Mouse (Mus musculus): ENCODE results near the gene Ubtd2. TPM values are rescaled to one million over a fixed set of nuclear protein-coding genes. Genes with fewer than 3 reads are reported as not detected.
A peak's percentile ranks its signal among the peaks of the same experiment; 100 is the strongest.

Gene Ubtd2
- total RNA-seq, 4 experiments from 2014 or later = 3.0 to 4.4 (median 3.7) TPM

GRCm38 (mm10) chr11:32545605-32546004 lies 90.4 kb downstream of the Ubtd2 start:
- DNase-seq (ENCODE audit: low spot score) = no peak

DNA sequence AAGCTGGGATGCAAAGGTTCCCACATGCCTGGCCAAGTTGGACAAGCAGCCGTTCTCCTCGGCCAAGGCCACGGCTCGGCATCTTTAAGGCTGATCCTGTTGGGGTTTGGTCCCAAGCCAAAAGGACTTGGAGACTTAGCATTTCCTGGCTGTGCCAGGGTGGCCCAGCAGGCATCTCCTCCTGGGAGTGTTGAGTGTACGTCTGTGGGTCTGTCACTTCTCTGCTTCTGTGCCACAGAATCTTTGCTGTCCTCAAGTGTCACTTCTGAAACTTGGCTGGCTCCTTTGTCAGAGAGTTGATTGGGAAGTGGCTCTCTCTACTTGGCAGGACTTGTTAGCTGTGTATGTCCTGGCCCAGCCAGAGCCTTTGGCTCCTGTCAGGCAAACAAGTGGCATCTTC lies 91.3 kb downstream of the Ubtd2 start:
- DNase-seq (ENCODE audit: low spot score) = no peak

GRCm38 (mm10) chr11:32547391-32547947 lies 92.3 kb downstream of the Ubtd2 start:
- DNase-seq (ENCODE audit: low spot score) = no peak

DNA sequence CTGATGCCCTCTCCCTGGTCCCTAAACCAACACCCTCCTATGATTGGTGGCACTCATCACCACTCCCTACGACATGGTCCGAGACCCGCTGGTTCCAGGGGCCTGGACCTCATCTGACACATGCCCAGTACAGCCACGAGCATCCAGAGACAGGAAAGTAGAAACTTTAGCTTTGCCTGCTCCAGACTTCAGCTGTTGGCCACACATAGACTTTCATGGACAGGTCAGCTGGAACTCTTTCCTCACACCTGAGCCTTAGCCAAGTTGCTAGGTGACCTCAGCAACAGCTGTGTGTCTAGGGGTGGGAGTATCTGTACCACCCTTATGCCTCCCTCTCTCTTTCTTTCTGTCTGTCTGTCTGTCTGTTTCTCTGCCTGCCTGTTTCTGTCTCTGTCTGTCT lies 93.1 kb downstream of the Ubtd2 start:
- no peak for DNase-seq (ENCODE audit: low spot score)

DNA sequence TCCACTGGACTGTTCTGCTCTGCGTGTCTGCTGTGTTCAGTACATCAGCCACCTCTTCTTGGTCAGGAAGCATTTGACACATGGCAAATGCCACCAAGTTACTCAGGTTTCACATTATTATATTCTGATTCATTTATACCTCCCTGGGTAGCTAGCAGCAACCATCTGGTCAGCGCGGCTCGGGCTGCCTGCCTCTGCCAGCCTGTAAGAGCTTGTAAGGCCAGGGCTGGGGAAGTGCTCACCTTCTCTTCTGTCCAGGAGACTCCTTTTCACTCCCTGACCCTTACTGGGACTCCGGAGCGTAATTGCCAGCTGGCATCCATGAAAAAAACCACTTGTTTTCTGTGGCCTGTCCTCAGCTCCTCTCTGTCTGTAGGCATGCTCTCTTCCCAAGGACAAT lies 94.1 kb downstream of the Ubtd2 start:
- DNase-seq (ENCODE audit: low spot score) = no peak

- peak; percentile 85 for DNase-seq (ENCODE audit: low spot score)
Observed at GRCm38 (mm10) chr11:32550102-32550501, 94.9 kb downstream of the Ubtd2 start.

GRCm38 (mm10) chr11:32551056-32551455 lies 95.9 kb downstream of the Ubtd2 start:
- DNase-seq (ENCODE audit: low spot score) = no peak

DNA sequence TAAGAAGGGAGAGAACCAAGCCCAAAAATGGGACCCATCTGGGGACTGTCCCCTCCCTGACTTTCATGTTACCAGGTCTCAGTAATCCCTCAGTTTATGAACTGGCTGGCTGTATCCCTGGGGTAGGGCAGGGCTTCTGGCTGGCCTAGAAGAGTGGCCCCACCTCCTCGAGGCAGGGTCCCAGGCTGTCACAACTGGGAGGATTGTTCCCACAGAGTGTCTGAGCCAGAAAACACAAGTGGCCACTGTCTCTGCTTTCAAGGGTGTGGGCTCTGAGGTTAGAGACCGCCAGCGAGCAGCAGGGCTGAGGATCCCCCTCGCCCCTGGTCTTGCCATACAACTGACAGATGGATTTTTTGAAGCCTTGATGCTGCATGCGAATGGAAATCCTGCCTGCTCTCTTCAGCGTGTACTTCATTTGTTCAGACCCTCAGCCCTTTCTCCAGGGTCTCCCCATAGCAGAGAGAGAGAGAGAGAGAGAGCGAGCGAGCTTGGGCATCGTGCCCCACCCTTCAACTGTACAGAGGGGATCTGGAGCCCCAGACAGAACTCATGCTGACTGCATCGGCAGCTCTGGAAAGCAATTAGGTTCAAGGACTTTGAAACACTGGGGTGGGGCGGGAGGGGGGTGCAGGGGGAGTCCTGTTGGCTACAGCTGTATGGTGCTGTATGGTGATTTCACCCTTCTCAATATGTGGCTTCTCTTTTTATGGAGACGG lies 96.6 kb downstream of the Ubtd2 start:
- DNase-seq (ENCODE audit: low spot score) = no peak

DNA sequence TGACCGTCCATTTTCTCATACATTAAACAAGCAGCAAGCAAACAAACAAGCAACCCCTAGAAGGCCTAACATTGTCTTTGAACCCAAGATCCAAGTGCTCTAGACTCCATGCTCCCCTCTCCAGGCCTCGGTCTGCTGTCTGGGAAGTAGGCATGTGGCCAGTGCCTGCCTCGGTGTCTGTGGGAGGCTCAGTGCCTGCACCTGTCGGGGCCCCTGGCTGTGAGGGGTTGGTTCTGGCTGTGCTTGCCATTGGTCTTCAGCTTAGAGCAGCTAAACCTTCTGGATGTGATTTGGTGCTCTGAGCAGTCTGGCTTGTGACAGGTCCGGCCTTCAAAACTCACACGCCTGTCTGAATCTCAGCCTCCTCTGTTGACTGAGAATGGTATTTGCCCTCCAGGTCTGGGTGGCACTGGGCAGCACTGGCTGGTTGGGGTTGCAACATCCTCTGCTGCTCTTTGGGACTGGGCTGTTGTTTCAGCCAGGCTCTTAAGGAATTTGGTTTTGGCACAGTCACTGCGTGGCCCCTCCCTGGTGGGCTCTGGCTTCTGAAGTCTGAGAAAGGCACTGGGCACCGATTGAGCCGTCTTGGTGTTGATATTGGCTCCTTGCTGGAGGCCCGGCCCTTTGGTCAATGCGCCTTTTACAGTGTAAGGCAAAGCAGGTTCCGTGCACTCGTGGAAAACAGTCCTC lies 97.4 kb downstream of the Ubtd2 start:
- DNase-seq (ENCODE audit: low spot score) = no peak

GRCm38 (mm10) chr11:32553311-32554140 lies 98.4 kb downstream of the Ubtd2 start:
- DNase-seq (ENCODE audit: low spot score) = no peak

- no peak for DNase-seq (ENCODE audit: low spot score)
Observed at GRCm38 (mm10) chr11:32554141-32555091, 99.2 kb downstream of the Ubtd2 start.

DNA sequence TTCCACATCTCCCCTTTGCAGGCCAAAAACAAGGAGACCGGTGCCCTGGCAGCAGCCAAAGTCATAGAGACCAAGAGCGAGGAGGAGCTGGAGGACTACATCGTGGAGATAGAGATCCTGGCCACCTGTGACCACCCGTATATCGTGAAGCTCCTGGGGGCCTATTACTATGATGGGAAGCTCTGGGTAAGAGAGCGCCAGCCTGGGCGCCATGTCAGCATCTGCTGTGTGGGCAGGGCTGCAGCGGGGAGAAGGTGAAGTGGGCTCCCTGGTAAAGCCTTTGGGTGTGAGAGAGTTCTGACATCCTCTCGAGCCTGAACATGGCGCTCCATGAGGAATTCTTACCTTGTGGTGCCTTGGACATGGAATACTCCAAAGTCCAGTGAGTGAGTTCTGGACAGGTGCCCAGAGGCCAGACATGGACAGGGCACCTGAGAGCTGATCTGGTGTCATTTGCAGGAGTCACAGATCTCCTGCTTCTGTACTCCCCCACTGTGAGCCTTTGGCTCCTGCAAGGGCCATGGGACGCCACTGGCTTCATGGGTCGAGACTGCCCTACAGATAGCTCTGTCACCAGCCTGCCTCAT lies 100.0 kb downstream of the Ubtd2 start:
- no peak for DNase-seq (ENCODE audit: low spot score)

GRCm38 (mm10) chr11:32556333-32556990 lies 101.3 kb downstream of the Ubtd2 start:
- no peak for DNase-seq (ENCODE audit: low spot score)

- no peak for DNase-seq (ENCODE audit: low spot score)
Observed at GRCm38 (mm10) chr11:32558026-32558425, 102.9 kb downstream of the Ubtd2 start.

- DNase-seq (ENCODE audit: low spot score) = no peak
Observed at GRCm38 (mm10) chr11:32558677-32559076, 103.5 kb downstream of the Ubtd2 start.

- no peak for DNase-seq (ENCODE audit: low spot score)
Observed at GRCm38 (mm10) chr11:32560015-32560770, 105.0 kb downstream of the Ubtd2 start.

DNA sequence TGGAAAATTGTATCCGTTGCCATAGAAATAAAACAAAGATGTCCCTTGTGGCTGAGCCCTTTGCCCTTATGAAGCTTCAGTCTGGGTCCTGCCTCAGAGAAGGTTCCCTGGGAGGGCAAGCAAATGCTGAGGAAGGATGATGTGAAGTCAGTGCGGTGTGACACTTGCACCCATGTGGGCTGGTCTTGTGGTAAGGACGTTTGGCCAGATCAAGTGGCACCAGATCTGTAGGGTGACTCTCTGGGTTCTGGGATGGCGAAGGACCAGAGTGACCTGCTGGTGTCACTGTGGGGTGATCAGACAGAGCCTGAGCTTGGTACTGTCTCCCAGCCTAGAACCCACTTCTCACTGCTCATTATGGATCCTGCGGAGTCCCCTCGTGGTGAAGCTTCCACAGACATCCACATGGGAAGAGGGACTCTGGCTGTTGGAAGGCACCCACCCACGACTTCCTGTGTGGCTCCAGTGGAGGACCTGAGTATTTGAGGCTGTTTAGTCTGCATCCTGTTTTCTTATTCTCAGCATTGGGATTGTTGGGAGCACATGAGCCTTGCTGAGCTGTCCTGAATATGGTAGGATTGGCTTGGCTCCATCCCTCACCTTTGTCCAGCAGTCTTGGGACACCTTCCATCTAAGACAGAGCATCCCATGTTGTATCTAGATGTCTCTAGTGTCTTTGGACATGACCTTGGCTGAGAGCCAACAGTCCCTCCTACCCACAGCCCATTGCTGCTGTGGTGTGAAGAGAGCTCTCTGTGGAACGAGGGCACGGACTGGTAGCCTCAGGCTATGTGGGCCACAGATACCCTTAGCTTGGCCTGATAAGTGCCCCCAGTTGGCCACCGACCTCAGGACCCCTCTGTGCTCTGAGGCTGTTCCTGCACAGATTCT lies 106.5 kb downstream of the Ubtd2 start:
- DNase-seq (ENCODE audit: low spot score) = no peak

DNA sequence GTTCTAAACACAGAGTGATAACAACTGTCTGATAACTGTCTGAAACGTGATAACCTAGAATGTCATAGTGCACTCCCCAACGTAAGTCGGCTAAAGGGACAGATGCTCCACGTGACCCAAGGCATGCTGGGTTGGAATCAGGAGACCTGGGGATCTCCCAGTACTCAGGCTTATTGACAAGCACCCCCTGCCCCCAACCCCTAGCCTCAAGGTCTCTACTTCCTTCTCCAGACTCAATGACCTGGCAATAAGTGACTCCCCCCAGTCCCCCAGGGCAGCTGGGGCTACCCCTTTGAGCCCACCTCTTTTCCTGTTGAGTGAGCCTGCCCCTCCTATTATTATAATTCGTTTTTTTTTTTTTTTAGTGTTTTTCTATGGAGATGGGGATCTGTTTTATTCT lies 107.5 kb downstream of the Ubtd2 start:
- DNase-seq (ENCODE audit: low spot score) = no peak

All from heart, adult 8-10 months (tissue).